8 mouse cellular contexts compared by ENCODE assay signal in the genomic region with DNA sequence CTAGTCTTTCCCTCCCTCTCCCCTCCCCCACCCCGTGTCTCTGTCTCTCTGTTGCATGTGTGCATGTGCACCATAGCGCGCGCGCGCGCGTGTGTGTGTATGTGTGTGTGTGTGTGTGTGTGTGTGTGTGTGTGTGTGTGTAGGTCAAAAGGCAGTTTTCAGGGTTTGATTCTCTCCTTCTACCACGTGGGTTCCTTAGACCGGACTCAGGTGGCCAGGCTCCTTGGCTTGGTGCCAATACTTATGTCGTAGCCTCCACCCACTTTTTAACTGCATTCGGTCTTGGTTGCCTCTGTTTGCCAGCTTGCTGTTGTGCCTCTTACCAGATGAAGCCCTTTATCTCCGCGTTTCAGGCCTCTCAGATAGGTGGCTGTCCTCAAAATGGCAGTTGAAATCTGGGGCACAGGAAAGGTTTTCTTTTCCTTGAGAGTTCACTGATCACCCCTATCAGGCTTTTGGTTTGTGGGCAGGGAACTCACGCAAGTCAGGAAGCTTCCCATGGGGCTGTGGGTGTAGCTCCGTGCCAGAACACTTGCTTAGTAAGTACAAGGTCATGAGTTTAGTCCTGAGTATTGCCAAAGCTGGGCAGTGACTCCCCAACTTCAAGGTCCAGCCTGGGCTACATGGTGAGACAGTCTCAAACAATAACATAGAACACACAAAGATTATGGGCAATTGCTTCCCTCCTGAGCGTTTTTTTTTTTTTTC. TPM values are rescaled to one million over a fixed set of nuclear protein-coding genes. Genes with fewer than 3 reads are reported as not detected.
DNase-seq lines count a peak whose midpoint lies in the region; ATAC-seq and TF ChIP-seq lines count a peak whose summit lies in the region.

No protein-coding gene starts in this region.

- no peaks in the 10 kb centered on the region for H3K4me1 ChIP-seq in lung, adult 2 months (ENCODE audit: control insufficient read depth, insufficient read depth, low read length)
- H3K4me1 ChIP-seq in lung, postnatal 0 days (ENCODE audit: insufficient read depth, low read depth, low read length): no peaks in the 10 kb centered on the region

- H3K4me2 ChIP-seq in lung, postnatal 0 days (replicated peaks; ENCODE audit: low read depth, low read length): peak overlapping the region; percentile 45

- no peak overlapping the region for H3K9ac ChIP-seq in lung, postnatal 0 days (replicated peaks; ENCODE audit: low read depth)

- H3K27ac ChIP-seq in lung, postnatal 0 days (ENCODE audit: low read length): peak overlapping the region; percentile 38; the same call in 1 of the 2 replicates

- no peaks in the 10 kb centered on the region for H3K27me3 ChIP-seq in lung, postnatal 0 days (replicated peaks; ENCODE audit: insufficient read depth, low read length)

- DNase-seq in lung, adult 2 months: peak; percentile 17
- no peak for DNase-seq in lung, postnatal 25 days (ENCODE audit: low spot score)
- DNase-seq in adipocyte (ENCODE audit: low spot score): peak; percentile 36
- peak; percentile 62 for DNase-seq in kidney, adult 18-20 months
- peak; percentile 64 for DNase-seq in lung, postnatal 0 days (ENCODE audit: low spot score)
- no peak for DNase-seq in layer of hippocampus, adult 18-20 months (ENCODE audit: low spot score in 2 of 2)
- DNase-seq in right cerebral cortex, postnatal 14 days: no peak

- no peak overlapping the region for H3K4me3 ChIP-seq in lung, adult 2 months (replicated peaks; ENCODE audit: extremely low read depth, low read depth, low read length)
- no peak overlapping the region; the same call in 1 of the 2 replicates for H3K4me3 ChIP-seq in lung, postnatal 0 days (ENCODE audit: low read depth, low read length)

- TF ChIP-seq POLR2A in lung, adult 2 months (IDR thresholded peaks at IDR 0.05; ENCODE audit: borderline replicate concordance, extremely low read depth, low read depth, low read length): no peak

- 29% methylated on average over 17 of the region's 17 CpGs for WGBS in lung, adult 2 months
- 31% methylated on average over 17 of the region's 17 CpGs for WGBS in lung, postnatal 0 days

- TF ChIP-seq EP300 in lung, postnatal 0 days (IDR thresholded peaks at IDR 0.05): no peak

- H3K9me3 ChIP-seq in lung, postnatal 0 days (ENCODE audit: low read length): no peaks in the 10 kb centered on the region

- H3K36me3 ChIP-seq in lung, postnatal 0 days (ENCODE audit: insufficient read depth, low read length): no peaks in the 10 kb centered on the region

- no peak for ATAC-seq in lung, postnatal 0 days
- no peak for ATAC-seq in erythroid progenitor cell, adult 5-6 weeks (replicated peaks; ENCODE audit: low FRiP score, poor library complexity, severe bottlenecking)

- no peak for TF ChIP-seq CTCF in lung, adult 2 months (IDR thresholded peaks at IDR 0.05; ENCODE audit: insufficient read depth, low read length)
- no peak for TF ChIP-seq CTCF in lung, postnatal 0 days (IDR thresholded peaks at IDR 0.05)

RNA-seq across cellular contexts. Expression of gene Mpzl2, which starts 1.7 kb away (rescaled TPM):
- 3.3 and 8.6 TPM in 2 replicates for polyA plus RNA-seq in lung, adult 2 months (2012; rRNA removed)
- polyA plus RNA-seq in lung, postnatal 0 days (2015; fragmentation: Nextera tagmentation; extraction: Ambion mirVana): 4.2 and 4.3 TPM in 2 replicates
- not detected in 2 replicates for total RNA-seq in erythroid progenitor cell, adult 5-6 weeks (2015; ENCODE audit: low replicate concordance)
- total RNA-seq in erythroid progenitor cell, adult 5-6 weeks (2017; ENCODE audit: low replicate concordance): not detected in 2 replicates
- total RNA-seq in layer of hippocampus, adult 18-20 months (2021): under 1 TPM; 0.43 to 0.67 TPM

RNA-seq across cellular contexts. Expression of gene Mpzl3, which starts 13.7 kb away (rescaled TPM):
- polyA plus RNA-seq in lung, adult 2 months (2012; rRNA removed): 1.2 and 10.7 TPM in 2 replicates
- polyA plus RNA-seq in lung, postnatal 0 days (2015; fragmentation: Nextera tagmentation; extraction: Ambion mirVana): 2.0 and 2.2 TPM in 2 replicates
- total RNA-seq in erythroid progenitor cell, adult 5-6 weeks (2015; ENCODE audit: low replicate concordance): 1.7 TPM in 1 of 2 replicates, not detected in the other
- not detected in 2 replicates for total RNA-seq in erythroid progenitor cell, adult 5-6 weeks (2017; ENCODE audit: low replicate concordance)
- 1 to 10 TPM; 4.2 to 5.7 TPM for total RNA-seq in layer of hippocampus, adult 18-20 months (2021)

RNA-seq across cellular contexts. Expression of gene Cd3e, which starts 31.9 kb away (rescaled TPM):
- polyA plus RNA-seq in lung, adult 2 months (2012; rRNA removed): 3.0 and 4.8 TPM in 2 replicates
- 0.18 and 0.27 TPM in 2 replicates for polyA plus RNA-seq in lung, postnatal 0 days (2015; fragmentation: Nextera tagmentation; extraction: Ambion mirVana)
- total RNA-seq in erythroid progenitor cell, adult 5-6 weeks (2015; ENCODE audit: low replicate concordance): 7.2 and 23.9 TPM in 2 replicates
- 1.0 and 6.5 TPM in 2 replicates for total RNA-seq in erythroid progenitor cell, adult 5-6 weeks (2017; ENCODE audit: low replicate concordance)
- not detected for total RNA-seq in layer of hippocampus, adult 18-20 months (2021)

RNA-seq across cellular contexts. Expression of gene Jaml, which starts 37.7 kb away (rescaled TPM):
- 0.69 and 1.3 TPM in 2 replicates for polyA plus RNA-seq in lung, adult 2 months (2012; rRNA removed)
- polyA plus RNA-seq in lung, postnatal 0 days (2015; fragmentation: Nextera tagmentation; extraction: Ambion mirVana): 2.1 and 3.3 TPM in 2 replicates
- total RNA-seq in erythroid progenitor cell, adult 5-6 weeks (2015; ENCODE audit: low replicate concordance): 5.4 TPM in 1 of 2 replicates, not detected in the other
- total RNA-seq in erythroid progenitor cell, adult 5-6 weeks (2017; ENCODE audit: low replicate concordance): 3.5 and 5.7 TPM in 2 replicates
- total RNA-seq in layer of hippocampus, adult 18-20 months (2021): under 1 TPM; 0.32 to 0.84 TPM

RNA-seq across cellular contexts. Expression of gene Cd3d, which starts 59.7 kb away (rescaled TPM):
- polyA plus RNA-seq in lung, adult 2 months (2012; rRNA removed): 1.6 and 2.0 TPM in 2 replicates
- 0.38 and 0.39 TPM in 2 replicates for polyA plus RNA-seq in lung, postnatal 0 days (2015; fragmentation: Nextera tagmentation; extraction: Ambion mirVana)
- 2.5 and 2.9 TPM in 2 replicates for total RNA-seq in erythroid progenitor cell, adult 5-6 weeks (2015; ENCODE audit: low replicate concordance)
- 5.8 TPM in 1 of 2 replicates, not detected in the other for total RNA-seq in erythroid progenitor cell, adult 5-6 weeks (2017; ENCODE audit: low replicate concordance)
- total RNA-seq in layer of hippocampus, adult 18-20 months (2021): not detected

Comparison
In these comparisons a context has a peak if more than half of its experiments do, and no peak if none do; other contexts are left out.
1. DNase-seq: peak in lung, adult 2 months (single experiment), adipocyte (single experiment), kidney, adult 18-20 months (single experiment) and lung, postnatal 0 days (single experiment); none in lung, postnatal 25 days (single experiment), layer of hippocampus, adult 18-20 months (0 of 2) and right cerebral cortex, postnatal 14 days (single experiment).